Mouse (Mus musculus): Measurements from ENCODE around the gene Defb15. TPM values are rescaled to one million over a fixed set of nuclear protein-coding genes. Genes with fewer than 3 reads are reported as not detected.
A peak's percentile ranks its signal among the peaks of the same experiment; 100 is the strongest.

The Defb15 gene
- total and polyA plus RNA-seq, 3 experiments = not detected

DNA sequence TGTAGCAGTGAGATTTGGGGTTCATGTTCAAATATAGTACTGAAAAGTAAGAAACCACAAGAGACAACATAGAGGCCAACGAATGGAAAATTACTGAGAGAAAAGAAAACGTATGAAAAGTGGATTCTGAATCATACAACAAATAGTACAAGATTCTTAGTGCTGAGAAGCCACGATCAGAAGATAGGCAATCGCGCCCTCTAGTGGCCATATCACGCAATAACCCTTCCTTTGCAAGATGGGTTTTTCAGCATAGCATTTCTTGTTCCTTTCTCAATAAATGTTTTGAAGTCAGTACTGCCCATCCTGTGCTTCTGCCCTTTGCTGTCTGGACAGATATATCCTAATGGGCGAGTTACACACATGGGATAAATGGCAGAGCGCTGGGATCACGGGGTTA, 22.8 kb upstream of the Defb15 start:
- TF ChIP-seq POLR2A (IDR thresholded peaks at IDR 0.05; ENCODE audit: control insufficient read depth in 1 of 2, insufficient read depth in 1 of 2, low read depth in 1 of 2, low read length in 2 of 2, poor library complexity in 1 of 2) = no peak
- TF ChIP-seq MYB (IDR thresholded peaks at IDR 0.05; ENCODE audit: low read depth, low read length) = no peak
- no peak for TF ChIP-seq MAFK (IDR thresholded peaks at IDR 0.05; ENCODE audit: borderline replicate concordance, low read depth, low read length)
- TF ChIP-seq RCOR1 (IDR thresholded peaks at IDR 0.05; ENCODE audit: low read depth, low read length) = no peak
- no peak for TF ChIP-seq USF1 (IDR thresholded peaks at IDR 0.05; ENCODE audit: low read depth, low read length)
- TF ChIP-seq CTCF (IDR thresholded peaks at IDR 0.05 in 2 of 3, conservative IDR thresholded peaks at IDR 0.05 in 1 of 3; ENCODE audit: control insufficient read depth in 1 of 3, insufficient read depth in 1 of 3, low read depth in 2 of 3, low read length in 3 of 3, poor library complexity in 1 of 3, severe bottlenecking in 1 of 3) = peak; percentile 78 to 86 (median 85)
- TF ChIP-seq ZNF384 (IDR thresholded peaks at IDR 0.05; ENCODE audit: low read depth, low read length) = no peak
- no peak for TF ChIP-seq POLR2AphosphoS5 (IDR thresholded peaks at IDR 0.05; ENCODE audit: borderline replicate concordance, low read depth, low read length)
- no peak for TF ChIP-seq NELFE (IDR thresholded peaks at IDR 0.05; ENCODE audit: low read depth, low read length)
- TF ChIP-seq KAT2A (conservative IDR thresholded peaks at IDR 0.05; ENCODE audit: low read depth, low read length) = no peak
- TF ChIP-seq HCFC1 (IDR thresholded peaks at IDR 0.05; ENCODE audit: low read depth, low read length) = no peak
- TF ChIP-seq E2F4 (IDR thresholded peaks at IDR 0.05; ENCODE audit: borderline replicate concordance, low read depth, low read length) = no peak
- no peak for TF ChIP-seq MYC (IDR thresholded peaks at IDR 0.05; ENCODE audit: low read depth, low read length)
- TF ChIP-seq RAD21 (IDR thresholded peaks at IDR 0.05; ENCODE audit: low read depth, low read length) = peak; percentile 80
- peak; percentile 69 for TF ChIP-seq ZC3H11A (IDR thresholded peaks at IDR 0.05; ENCODE audit: low read depth, low read length)
- TF ChIP-seq SMC3 (IDR thresholded peaks at IDR 0.05; ENCODE audit: low read depth, low read length) = peak; percentile 77
- 0 out of 2 replicates have a peak, but pooled peaks have one; percentile 3 for TF ChIP-seq GATA1 (IDR thresholded peaks at IDR 0.05; ENCODE audit: low read depth, low read length)
- TF ChIP-seq SIN3A (IDR thresholded peaks at IDR 0.05; ENCODE audit: low read length) = no peak
- TF ChIP-seq JUND (IDR thresholded peaks at IDR 0.05; ENCODE audit: low read depth, low read length) = 0 out of 2 replicates have a peak, but pooled peaks have one; percentile 28
- TF ChIP-seq MEF2A (IDR thresholded peaks at IDR 0.05; ENCODE audit: extremely low read depth, insufficient replicate concordance, low read depth, low read length, poor library complexity, severe bottlenecking) = no peak
- TF ChIP-seq ZKSCAN1 (IDR thresholded peaks at IDR 0.05; ENCODE audit: low read depth, low read length) = no peak
- no peak for TF ChIP-seq TBP (IDR thresholded peaks at IDR 0.05; ENCODE audit: low read depth, low read length)
- TF ChIP-seq POLR2AphosphoS2 (IDR thresholded peaks at IDR 0.05; ENCODE audit: low read length) = no peak
- peak; percentile 71 for DNase-seq (ENCODE audit: low read depth, low spot score)

More for the DNA sequence above, 22.8 kb upstream of the Defb15 start:
- Histone ChIP-seq H3K79me2 (ENCODE audit: control insufficient read depth, insufficient read depth, low read length, poor library complexity) (no peaks in the 10 kb centered on the region), H3K9me3 (replicated peaks; ENCODE audit: insufficient read depth, low read length) (no peaks in the 10 kb centered on the region), H3K36me3 (ENCODE audit: control insufficient read depth in 1 of 2, insufficient read depth in 2 of 2, low read length in 2 of 2) (no peaks in the 10 kb centered on the region), H3K27me3 (ENCODE audit: control insufficient read depth in 1 of 2, insufficient read depth in 2 of 2, low read length in 2 of 2) (no peaks in the 10 kb centered on the region), H3K4me3 (ENCODE audit: control insufficient read depth in 1 of 2, insufficient read depth in 1 of 2, low read depth in 2 of 2, low read length in 2 of 2) (no peak overlapping the region), H3K4me1 (ENCODE audit: control insufficient read depth in 1 of 2, insufficient read depth in 2 of 2, low read length in 2 of 2) (no peaks in the 10 kb centered on the region), H3K27ac (ENCODE audit: control insufficient read depth, low read depth, low read length) (no peak overlapping the region), H3K9ac (ENCODE audit: control insufficient read depth, low read depth, low read length, poor library complexity, severe bottlenecking) (no peak overlapping the region)
